Mouse (Mus musculus): ENCODE data around the gene Tymp. TPM values are rescaled to one million over a fixed set of nuclear protein-coding genes. Genes with fewer than 3 reads are reported as not detected.

The Tymp gene
- polyA plus RNA-seq, 1 experiment from 2014 or later, result 2.1 TPM

DNA sequence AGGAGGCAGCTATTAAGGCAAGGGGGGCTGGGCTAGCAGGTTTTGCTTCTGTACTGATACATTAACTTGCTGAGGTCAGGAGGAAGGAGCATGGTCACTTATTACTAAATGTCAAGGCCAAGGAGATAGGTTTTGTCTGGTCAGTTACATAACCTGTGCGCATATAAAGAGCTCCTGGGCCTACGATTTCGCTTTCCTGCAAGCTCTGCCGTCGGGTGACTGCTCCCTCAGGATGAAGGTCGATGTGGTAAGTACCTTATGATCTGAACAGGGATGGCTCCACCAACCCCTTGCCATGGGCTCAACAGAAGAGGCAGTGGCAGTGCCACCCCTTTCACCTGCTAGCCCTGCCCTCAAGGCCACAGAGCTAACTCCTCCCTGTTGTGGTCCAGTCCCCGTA, 42.6 kb downstream of the Tymp start, which contains the start of gene Miox:
Miox (plus strand) TSS at position 128 of the 400 bp plus-strand sequence.
- H3K27ac ChIP-seq (ENCODE audit: low read length), result no peak within 1 kb of the TSS

DNA sequence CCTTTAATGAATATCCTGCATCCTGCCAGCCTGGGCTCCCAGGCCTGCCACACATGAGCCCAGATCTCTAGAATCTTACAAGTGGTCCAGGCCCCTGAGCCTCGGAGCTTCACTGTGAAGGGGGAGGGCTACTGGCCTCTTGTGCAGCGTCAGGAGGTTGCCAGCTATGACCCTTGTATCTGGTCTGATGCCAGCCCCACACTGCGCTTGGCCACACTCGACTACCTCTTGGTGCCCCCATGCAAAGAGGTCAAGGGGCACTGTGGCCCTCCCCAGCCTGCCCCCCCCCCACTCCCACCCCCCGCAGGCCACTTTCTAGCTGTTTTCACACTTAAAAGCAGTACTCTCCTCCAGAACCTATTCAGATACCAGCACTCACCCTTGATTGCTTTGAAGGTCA, 50.4 kb downstream of the Tymp start:
- TF ChIP-seq CTCF (IDR thresholded peaks at IDR 0.05) (no peak), EP300 (IDR thresholded peaks at IDR 0.05) (no peak)
- Histone ChIP-seq H3K27ac (ENCODE audit: low read length) (no peak overlapping the region), H3K4me3 (ENCODE audit: low read depth, low read length) (no peak overlapping the region), H3K4me2 (replicated peaks; ENCODE audit: low read depth, low read length) (no peak overlapping the region), H3K9me3 (ENCODE audit: low read length) (no peaks in the 10 kb centered on the region), H3K36me3 (ENCODE audit: insufficient read depth, low read length) (no peaks in the 10 kb centered on the region), H3K9ac (replicated peaks; ENCODE audit: low read depth) (no peak overlapping the region), H3K4me1 (ENCODE audit: insufficient read depth, low read depth, low read length) (no peaks in the 10 kb centered on the region; the same call in 1 of the 2 replicates), H3K27me3 (replicated peaks; ENCODE audit: insufficient read depth, low read length) (no peaks in the 10 kb centered on the region)
- WGBS, result 43% methylated on average over 5 of the region's 5 CpGs
- ATAC-seq (no peak), DNase-seq (ENCODE audit: low spot score) (no peak)

More for the DNA sequence above, 42.6 kb downstream of the Tymp start, which contains the start of gene Miox:
- H3K36me3 ChIP-seq (ENCODE audit: insufficient read depth, low read length), result no peaks in the 10 kb centered on the region
- no peaks in the 10 kb centered on the region for H3K27me3 ChIP-seq (replicated peaks; ENCODE audit: insufficient read depth, low read length)
- no peak within 1 kb of the TSS for H3K9ac ChIP-seq (replicated peaks; ENCODE audit: low read depth)
- DNase-seq (ENCODE audit: low spot score) (no peak), ATAC-seq (no peak)
- H3K9me3 ChIP-seq (ENCODE audit: low read length), result no peaks in the 10 kb centered on the region
- H3K4me2 ChIP-seq (replicated peaks; ENCODE audit: low read depth, low read length), result no peak within 1 kb of the TSS
- whole genome bisulfite sequencing, result 87% methylated on average over 7 of the region's 7 CpGs
- no peaks in the 10 kb centered on the region for H3K4me1 ChIP-seq (ENCODE audit: insufficient read depth, low read depth, low read length)
- no peak within 1 kb of the TSS for H3K4me3 ChIP-seq (ENCODE audit: low read depth, low read length)
- TF ChIP-seq EP300 (IDR thresholded peaks at IDR 0.05) (no peak), CTCF (IDR thresholded peaks at IDR 0.05) (no peak)

DNA sequence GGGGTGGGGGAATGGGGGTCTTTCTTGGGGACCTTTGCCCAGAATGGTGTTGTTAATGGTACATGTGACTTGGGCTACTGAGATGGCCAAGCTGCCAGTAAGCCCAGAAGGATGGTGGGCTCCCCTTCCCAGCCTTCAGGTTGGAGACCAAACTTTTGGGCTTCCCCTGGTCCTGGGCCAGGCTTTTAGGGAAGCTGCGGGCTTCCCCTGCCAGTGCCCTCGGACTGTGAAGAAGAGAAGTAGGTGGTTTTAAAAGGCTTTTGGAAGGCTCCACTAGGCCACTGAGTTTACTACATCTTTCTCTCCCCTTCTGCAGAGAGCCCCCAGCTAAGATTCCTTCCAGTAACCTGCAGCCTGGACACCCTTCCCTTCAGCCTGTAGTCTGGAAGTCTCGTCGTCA, 53.2 kb downstream of the Tymp start:
- no peaks in the 10 kb centered on the region for H3K36me3 ChIP-seq (ENCODE audit: insufficient read depth, low read length)
- no peak overlapping the region for H3K4me3 ChIP-seq (ENCODE audit: low read depth, low read length)
- no peaks in the 10 kb centered on the region for H3K27me3 ChIP-seq (replicated peaks; ENCODE audit: insufficient read depth, low read length)
- no peak overlapping the region for H3K4me2 ChIP-seq (replicated peaks; ENCODE audit: low read depth, low read length)
- no peaks in the 10 kb centered on the region for H3K9me3 ChIP-seq (ENCODE audit: low read length)
- 83% methylated on average over 4 of the region's 4 CpGs for WGBS
- ATAC-seq (no peak), DNase-seq (ENCODE audit: low spot score) (no peak)
- TF ChIP-seq EP300 (IDR thresholded peaks at IDR 0.05), result no peak
- TF ChIP-seq CTCF (IDR thresholded peaks at IDR 0.05), result no peak
- H3K9ac ChIP-seq (replicated peaks; ENCODE audit: low read depth), result no peak overlapping the region
- H3K27ac ChIP-seq (ENCODE audit: low read length), result no peak overlapping the region
- H3K4me1 ChIP-seq (ENCODE audit: insufficient read depth, low read depth, low read length), result no peaks in the 10 kb centered on the region; the same call in 1 of the 2 replicates

DNA sequence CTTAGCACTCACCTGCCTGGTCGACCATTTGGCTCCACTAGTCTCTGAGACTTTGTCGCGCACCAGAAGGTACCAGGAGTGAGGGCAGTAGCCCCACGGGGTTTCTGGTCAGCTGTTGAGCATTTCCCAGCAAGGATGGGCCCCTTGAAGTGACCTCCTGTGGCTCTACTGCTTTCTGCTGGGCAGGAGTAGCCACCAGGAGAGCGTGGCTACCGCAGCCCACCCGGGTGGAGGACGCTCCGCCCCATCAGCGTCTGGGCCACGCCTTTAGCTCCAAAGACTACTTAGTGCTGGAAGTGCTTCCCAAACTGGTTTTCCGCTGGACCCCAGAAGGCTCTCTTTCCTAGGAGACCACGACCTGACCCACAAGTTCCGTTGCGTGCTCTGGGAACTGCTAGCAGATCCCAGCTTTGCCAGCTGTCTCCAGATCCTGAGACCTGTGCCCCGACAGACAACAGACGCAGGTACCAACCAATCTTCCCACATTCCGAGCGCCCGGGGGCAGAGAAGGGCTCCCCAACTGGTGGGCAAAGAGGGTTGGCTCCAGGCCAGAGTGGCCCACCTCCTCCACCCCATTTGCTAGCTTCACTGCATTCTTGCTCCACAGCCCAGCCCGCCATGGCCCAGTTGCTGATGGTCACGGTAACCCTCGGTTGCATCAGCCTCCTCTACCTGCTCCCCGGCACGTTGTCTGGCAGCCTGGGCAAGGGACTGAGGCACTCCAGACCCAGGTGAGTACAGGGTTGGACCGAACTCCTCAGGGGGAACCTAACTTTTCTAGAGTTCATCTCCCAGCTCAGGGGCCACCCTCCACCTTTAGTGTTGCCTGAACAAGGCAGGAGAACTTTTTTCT, 53.9 kb downstream of the Tymp start, which contains the start of gene Adm2:
Adm2 (plus strand) TSS at position 51 of the 853 bp plus-strand sequence.
- WGBS, result 7% methylated on average over 26 of the region's 26 CpGs
- TF ChIP-seq CTCF (IDR thresholded peaks at IDR 0.05), result no peak
- TF ChIP-seq EP300 (IDR thresholded peaks at IDR 0.05), result no peak
- Histone ChIP-seq H3K27me3 (replicated peaks; ENCODE audit: insufficient read depth, low read length) (no peaks in the 10 kb centered on the region), H3K4me1 (ENCODE audit: insufficient read depth, low read depth, low read length) (no peaks in the 10 kb centered on the region; the same call in 1 of the 2 replicates), H3K4me3 (ENCODE audit: low read depth, low read length) (peak within 1 kb of the TSS; percentile 12; the same call in 1 of the 2 replicates), H3K27ac (ENCODE audit: low read length) (no peak within 1 kb of the TSS), H3K4me2 (replicated peaks; ENCODE audit: low read depth, low read length) (peak within 1 kb of the TSS; percentile 40), H3K36me3 (ENCODE audit: insufficient read depth, low read length) (no peaks in the 10 kb centered on the region), H3K9me3 (ENCODE audit: low read length) (no peaks in the 10 kb centered on the region), H3K9ac (replicated peaks; ENCODE audit: low read depth) (no peak within 1 kb of the TSS)
- DNase-seq (ENCODE audit: low spot score), result no peak
- no peak for ATAC-seq

Other genes starting within 250 kb of the Tymp start
- gene Hdac10, start 248.3 kb downstream of the Tymp start, polyA plus RNA-seq (2015; fragmentation: Nextera tagmentation; extraction: Ambion mirVana), result 14.8 and 15.1 TPM in 2 replicates
- gene Mapk12, start 236.3 kb downstream of the Tymp start, polyA plus RNA-seq (2015; fragmentation: Nextera tagmentation; extraction: Ambion mirVana), result 13.0 and 14.4 TPM in 2 replicates
- 7.4 and 8.5 TPM in 2 replicates for gene Mapk11, start 227.4 kb downstream of the Tymp start, polyA plus RNA-seq (2015; fragmentation: Nextera tagmentation; extraction: Ambion mirVana)
- gene Plxnb2, start 196.3 kb downstream of the Tymp start, polyA plus RNA-seq (2015; fragmentation: Nextera tagmentation; extraction: Ambion mirVana), result 73.1 and 104 TPM in 2 replicates
- 4.4 and 5.0 TPM in 2 replicates for gene Dennd6b, start 180.5 kb downstream of the Tymp start, polyA plus RNA-seq (2015; fragmentation: Nextera tagmentation; extraction: Ambion mirVana)
- 22.7 and 24.1 TPM in 2 replicates for gene Ppp6r2, start 165.5 kb downstream of the Tymp start, polyA plus RNA-seq (2015; fragmentation: Nextera tagmentation; extraction: Ambion mirVana)
- gene Sbf1, start 61.7 kb downstream of the Tymp start, polyA plus RNA-seq (2015; fragmentation: Nextera tagmentation; extraction: Ambion mirVana), result 28.1 and 30.9 TPM in 2 replicates
- 0.11 and 0.12 TPM in 2 replicates for gene Adm2, start 54.3 kb downstream of the Tymp start, polyA plus RNA-seq (2015; fragmentation: Nextera tagmentation; extraction: Ambion mirVana)
- not detected in 2 replicates for gene Miox, start 42.6 kb downstream of the Tymp start, polyA plus RNA-seq (2015; fragmentation: Nextera tagmentation; extraction: Ambion mirVana)
- gene Lmf2, start 21.4 kb downstream of the Tymp start, polyA plus RNA-seq (2015; fragmentation: Nextera tagmentation; extraction: Ambion mirVana), result 44.8 and 48.1 TPM in 2 replicates
- 73.7 and 80.7 TPM in 2 replicates for gene Ncaph2, start 21.3 kb downstream of the Tymp start, polyA plus RNA-seq (2015; fragmentation: Nextera tagmentation; extraction: Ambion mirVana)
- 5.9 and 8.7 TPM in 2 replicates for gene Sco2, start 3.2 kb downstream of the Tymp start, polyA plus RNA-seq (2015; fragmentation: Nextera tagmentation; extraction: Ambion mirVana)
- 33.2 and 34.9 TPM in 2 replicates for gene Odf3b, start 2.2 kb upstream of the Tymp start, polyA plus RNA-seq (2015; fragmentation: Nextera tagmentation; extraction: Ambion mirVana)
- gene Klhdc7b, start 7.9 kb upstream of the Tymp start, polyA plus RNA-seq (2015; fragmentation: Nextera tagmentation; extraction: Ambion mirVana), result not detected in 2 replicates
- gene Syce3, start 33.5 kb upstream of the Tymp start, polyA plus RNA-seq (2015; fragmentation: Nextera tagmentation; extraction: Ambion mirVana), result not detected in 2 replicates
- gene Cpt1b, start 48.8 kb upstream of the Tymp start, polyA plus RNA-seq (2015; fragmentation: Nextera tagmentation; extraction: Ambion mirVana), result 3.3 and 4.3 TPM in 2 replicates
- 2.2 and 3.0 TPM in 2 replicates for gene C730034F03Rik, start 52.5 kb upstream of the Tymp start, polyA plus RNA-seq (2015; fragmentation: Nextera tagmentation; extraction: Ambion mirVana)
- not detected in 2 replicates for gene Gm44502, start 52.7 kb upstream of the Tymp start, polyA plus RNA-seq (2015; fragmentation: Nextera tagmentation; extraction: Ambion mirVana)
- gene Chkb, start 52.9 kb upstream of the Tymp start, polyA plus RNA-seq (2015; fragmentation: Nextera tagmentation; extraction: Ambion mirVana), result 64.9 and 71.2 TPM in 2 replicates
- 0.06 and 0.14 TPM in 2 replicates for gene Mapk8ip2, start 76.9 kb upstream of the Tymp start, polyA plus RNA-seq (2015; fragmentation: Nextera tagmentation; extraction: Ambion mirVana)
- gene Arsa, start 100.4 kb upstream of the Tymp start, polyA plus RNA-seq (2015; fragmentation: Nextera tagmentation; extraction: Ambion mirVana), result 22.4 and 23.3 TPM in 2 replicates
- 1.8 and 2.2 TPM in 2 replicates for gene Shank3, start 122.6 kb upstream of the Tymp start, polyA plus RNA-seq (2015; fragmentation: Nextera tagmentation; extraction: Ambion mirVana)
- gene Acr, start 191.3 kb upstream of the Tymp start, polyA plus RNA-seq (2015; fragmentation: Nextera tagmentation; extraction: Ambion mirVana), result 0.08 TPM in 1 of 2 replicates, not detected in the other
- gene Rabl2, start 214.9 kb upstream of the Tymp start, polyA plus RNA-seq (2015; fragmentation: Nextera tagmentation; extraction: Ambion mirVana), result 23.1 and 24.2 TPM in 2 replicates